Mouse (Mus musculus) 416B (cell line): ENCODE data around the gene Grin1.

ENCODE experiments used
- DNase-seq: peaks from one replicate; pipeline ENCODE4 v3.0.0; 2011; ENCODE audit warnings: low read depth

Grin1 gene

GRCm38 (mm10) chr2:25318971-25319773 lies at the start of gene Grin1:
TSS of gene Grin1 (minus strand) at chr2:25319187.
- DNase-seq, result no peak

GRCm38 (mm10) chr2:25365091-25365761 lies 46.2 kb upstream of the Grin1 start, which contains the start of gene Uap1l1:
TSS of gene Uap1l1 (minus strand) at chr2:25365682.
- DNase-seq, result peak; percentile 89

- DNase-seq, result no peak
These were observed 45.7 kb upstream of the Grin1 start for GRCm38 (mm10) chr2:25364761-25365090.

- DNase-seq, result no peak
These were observed 45.3 kb upstream of the Grin1 start for GRCm38 (mm10) chr2:25364313-25364712.

- DNase-seq, result peak; percentile 24
These were observed 44.6 kb upstream of the Grin1 start for GRCm38 (mm10) chr2:25363478-25364178.

GRCm38 (mm10) chr2:25359848-25360247 lies 40.9 kb upstream of the Grin1 start:
- DNase-seq, result no peak

- peak; percentile 86 for DNase-seq
These were observed 37.5 kb upstream of the Grin1 start, which contains the start of gene Dpp7 for GRCm38 (mm10) chr2:25356208-25357079. TSS of gene Dpp7 (minus strand) at chr2:25356359.

GRCm38 (mm10) chr2:25355419-25356066 lies 36.6 kb upstream of the Grin1 start:
- no peak for DNase-seq

- no peak for DNase-seq
These were observed 35.2 kb upstream of the Grin1 start for GRCm38 (mm10) chr2:25354211-25354610.

GRCm38 (mm10) chr2:25350701-25351100 lies 31.7 kb upstream of the Grin1 start:
- DNase-seq, result no peak

GRCm38 (mm10) chr2:25349499-25349898 lies 30.5 kb upstream of the Grin1 start:
- no peak for DNase-seq

GRCm38 (mm10) chr2:25348162-25348561 lies 29.2 kb upstream of the Grin1 start:
- DNase-seq, result no peak

GRCm38 (mm10) chr2:25338303-25338702 lies 19.3 kb upstream of the Grin1 start:
- no peak for DNase-seq

- no peak for DNase-seq
These were observed 14.6 kb upstream of the Grin1 start for GRCm38 (mm10) chr2:25333569-25333968.

GRCm38 (mm10) chr2:25332286-25333160 lies 13.5 kb upstream of the Grin1 start, which contains the start of gene Man1b1:
TSS of gene Man1b1 (plus strand) at chr2:25332338.
- DNase-seq, result peak; percentile 99

- DNase-seq, result peak; percentile 76
These were observed 12.5 kb upstream of the Grin1 start for GRCm38 (mm10) chr2:25331470-25331869.

GRCm38 (mm10) chr2:25328440-25328839 lies 9.5 kb upstream of the Grin1 start:
- DNase-seq, result peak; percentile 79

GRCm38 (mm10) chr2:25326036-25326435 lies 7.0 kb upstream of the Grin1 start:
- DNase-seq, result no peak

- no peak for DNase-seq
These were observed 1.1 kb upstream of the Grin1 start for GRCm38 (mm10) chr2:25320084-25320483.
